Mouse (Mus musculus): Measurements from ENCODE around the gene Wdr47. TPM values are rescaled to one million over a fixed set of nuclear protein-coding genes. Genes with fewer than 3 reads are reported as not detected.

Wdr47 gene
- 0.12 TPM in 1 of 2 replicates, not detected in the other for polyA plus RNA-seq (2012; ENCODE audit: insufficient read depth, low replicate concordance)

GRCm38 (mm10) chr3:108590786-108591529 is at the start of gene Wdr47:
Wdr47 (plus strand) TSS chr3:108591279.
- peaks cover 8% of the 10 kb centered on the region for H3K27me3 ChIP-seq (replicated peaks)
- H3K4me3 ChIP-seq (replicated peaks): peak within 1 kb of the TSS; percentile 97
- no peak for TF ChIP-seq FLI1 (IDR thresholded peaks at IDR 0.05; ENCODE audit: low read length)
- no peak for TF ChIP-seq GATA1 (IDR thresholded peaks at IDR 0.05; ENCODE audit: borderline replicate concordance, low read length)
- H3K4me1 ChIP-seq: peaks cover 17% of the 10 kb centered on the region
- H3K9me3 ChIP-seq: no peaks in the 10 kb centered on the region
- peaks cover 3% of the 10 kb centered on the region for H3K36me3 ChIP-seq (replicated peaks; ENCODE audit: low read length)

- no peak overlapping the region for H3K4me3 ChIP-seq (replicated peaks)
- H3K36me3 ChIP-seq (replicated peaks; ENCODE audit: low read length): no peaks in the 10 kb centered on the region
- H3K9me3 ChIP-seq: peaks cover 7% of the 10 kb centered on the region
- TF ChIP-seq GATA1 (IDR thresholded peaks at IDR 0.05; ENCODE audit: borderline replicate concordance, low read length) (no peak), FLI1 (IDR thresholded peaks at IDR 0.05; ENCODE audit: low read length) (no peak)
- H3K4me1 ChIP-seq: peaks cover 6% of the 10 kb centered on the region
- peaks cover 31% of the 10 kb centered on the region for H3K27me3 ChIP-seq (replicated peaks)
These were observed 48.8 kb upstream of the Wdr47 start for GRCm38 (mm10) chr3:108542299-108542698.

- peaks cover 33% of the 10 kb centered on the region for H3K36me3 ChIP-seq (replicated peaks; ENCODE audit: low read length)
- H3K4me1 ChIP-seq: peaks cover 6% of the 10 kb centered on the region
- TF ChIP-seq FLI1 (IDR thresholded peaks at IDR 0.05; ENCODE audit: low read length): no peak
- no peak for TF ChIP-seq GATA1 (IDR thresholded peaks at IDR 0.05; ENCODE audit: borderline replicate concordance, low read length)
- H3K4me3 ChIP-seq (replicated peaks): peak overlapping the region; percentile 100
- peaks cover 7% of the 10 kb centered on the region for H3K27me3 ChIP-seq (replicated peaks)
- peaks cover 6% of the 10 kb centered on the region; the same call in 1 of the 2 replicates for H3K9me3 ChIP-seq
These were observed 36.9 kb upstream of the Wdr47 start for GRCm38 (mm10) chr3:108554111-108554561.

- Histone ChIP-seq H3K9me3 (no peaks in the 10 kb centered on the region), H3K4me1 (peaks cover 6% of the 10 kb centered on the region), H3K36me3 (replicated peaks; ENCODE audit: low read length) (peaks cover 39% of the 10 kb centered on the region), H3K27me3 (replicated peaks) (peaks cover 7% of the 10 kb centered on the region), H3K4me3 (replicated peaks) (peak overlapping the region; percentile 100)
- TF ChIP-seq GATA1 (IDR thresholded peaks at IDR 0.05; ENCODE audit: borderline replicate concordance, low read length): no peak
- 0 out of 2 replicates have a peak, but pooled peaks have one; percentile 21 for TF ChIP-seq FLI1 (IDR thresholded peaks at IDR 0.05; ENCODE audit: low read length)
These were observed 36.3 kb upstream of the Wdr47 start for GRCm38 (mm10) chr3:108554587-108555312.

- TF ChIP-seq GATA1 (IDR thresholded peaks at IDR 0.05; ENCODE audit: borderline replicate concordance, low read length) (no peak), FLI1 (IDR thresholded peaks at IDR 0.05; ENCODE audit: low read length) (no peak)
- Histone ChIP-seq H3K27me3 (replicated peaks) (no peaks in the 10 kb centered on the region), H3K9me3 (no peaks in the 10 kb centered on the region), H3K4me3 (replicated peaks) (no peak overlapping the region), H3K36me3 (replicated peaks; ENCODE audit: low read length) (peaks cover 50% of the 10 kb centered on the region), H3K4me1 (peaks cover 25% of the 10 kb centered on the region)
These were observed 33.2 kb upstream of the Wdr47 start for GRCm38 (mm10) chr3:108557888-108558287.

- Histone ChIP-seq H3K4me1 (peaks cover 33% of the 10 kb centered on the region), H3K4me3 (replicated peaks) (peak within 1 kb of the TSS; percentile 95), H3K9me3 (0 out of 2 replicates have a peak, but pooled peaks cover 2% of the 10 kb centered on the region), H3K36me3 (replicated peaks; ENCODE audit: low read length) (peaks cover 36% of the 10 kb centered on the region), H3K27me3 (replicated peaks) (no peaks in the 10 kb centered on the region)
- TF ChIP-seq FLI1 (IDR thresholded peaks at IDR 0.05; ENCODE audit: low read length) (peak; percentile 88), GATA1 (IDR thresholded peaks at IDR 0.05; ENCODE audit: borderline replicate concordance, low read length) (no peak)
These were observed 28.8 kb upstream of the Wdr47 start, which contains the start of gene Tmem167b for GRCm38 (mm10) chr3:108562133-108562730. Tmem167b (minus strand) TSS chr3:108562466.

GRCm38 (mm10) chr3:108562777-108563271 is 28.3 kb upstream of the Wdr47 start:
- TF ChIP-seq FLI1 (IDR thresholded peaks at IDR 0.05; ENCODE audit: low read length): no peak
- H3K4me1 ChIP-seq: peaks cover 38% of the 10 kb centered on the region

GRCm38 (mm10) chr3:108563309-108563708 is 27.8 kb upstream of the Wdr47 start:
- 0 out of 2 replicates have a peak, but pooled peaks cover 2% of the 10 kb centered on the region for H3K9me3 ChIP-seq
- no peaks in the 10 kb centered on the region for H3K27me3 ChIP-seq (replicated peaks)
- H3K4me3 ChIP-seq (replicated peaks): peak overlapping the region; percentile 95
- H3K36me3 ChIP-seq (replicated peaks; ENCODE audit: low read length): peaks cover 25% of the 10 kb centered on the region
- TF ChIP-seq GATA1 (IDR thresholded peaks at IDR 0.05; ENCODE audit: borderline replicate concordance, low read length): no peak
- no peak for TF ChIP-seq FLI1 (IDR thresholded peaks at IDR 0.05; ENCODE audit: low read length)
- peaks cover 43% of the 10 kb centered on the region for H3K4me1 ChIP-seq

More at GRCm38 (mm10) chr3:108562777-108563271, 28.3 kb upstream of the Wdr47 start:
- H3K9me3 ChIP-seq: 0 out of 2 replicates have a peak, but pooled peaks cover 2% of the 10 kb centered on the region
- H3K36me3 ChIP-seq (replicated peaks; ENCODE audit: low read length): peaks cover 30% of the 10 kb centered on the region
- no peaks in the 10 kb centered on the region for H3K27me3 ChIP-seq (replicated peaks)
- H3K4me3 ChIP-seq (replicated peaks): peak overlapping the region; percentile 95

Data from megakaryocyte, embryonic 14.5 days (primary cell).